Mouse (Mus musculus): Measurements from ENCODE around the gene Eva1b. TPM values are rescaled to one million over a fixed set of nuclear protein-coding genes. Genes with fewer than 3 reads are reported as not detected.
A peak's percentile ranks its signal among the peaks of the same experiment; 100 is the strongest.
"Not testable (repeated sequence)": the region's sequence is repeated elsewhere in the genome, so short reads cannot be mapped to it uniquely, and the experiment has no call there.

The Eva1b gene
- polyA plus RNA-seq, 1 experiment, result 68.0 TPM

- DNase-seq (ENCODE audit: low spot score), result no peak
Observed at GRCm38 (mm10) chr4:126155869-126156268, 8.3 kb downstream of the Eva1b start.

GRCm38 (mm10) chr4:126156617-126157016 is 9.1 kb downstream of the Eva1b start:
- DNase-seq (ENCODE audit: low spot score), result no peak

DNA sequence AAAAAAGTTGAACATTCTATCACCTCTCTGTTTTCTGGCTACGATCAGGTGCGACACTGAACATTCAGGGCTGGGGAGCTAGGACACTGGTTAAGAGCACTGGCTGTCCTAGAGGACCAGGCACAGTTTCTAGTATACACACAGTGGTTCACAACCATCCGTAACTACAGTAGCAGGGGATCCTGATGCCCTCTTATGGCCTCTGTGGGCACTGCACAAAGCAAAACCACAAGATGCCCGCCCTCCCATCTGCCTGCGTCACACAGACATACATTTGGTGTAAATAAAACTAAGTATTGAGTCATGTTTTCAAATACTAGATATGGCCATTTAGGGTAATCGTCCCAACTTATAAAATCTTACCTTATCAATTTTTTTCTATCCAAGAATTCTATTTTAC is 10.0 kb downstream of the Eva1b start:
- no peak for DNase-seq (ENCODE audit: low spot score)

GRCm38 (mm10) chr4:126159455-126159854 is 11.9 kb downstream of the Eva1b start:
- DNase-seq (ENCODE audit: low spot score), result no peak

GRCm38 (mm10) chr4:126160981-126161380 is 13.4 kb downstream of the Eva1b start:
- no peak for DNase-seq (ENCODE audit: low spot score)

GRCm38 (mm10) chr4:126161456-126161855 is 13.9 kb downstream of the Eva1b start:
- no peak for DNase-seq (ENCODE audit: low spot score)

- DNase-seq (ENCODE audit: low spot score), result no peak
Observed at GRCm38 (mm10) chr4:126161986-126162385, 14.4 kb downstream of the Eva1b start.

DNA sequence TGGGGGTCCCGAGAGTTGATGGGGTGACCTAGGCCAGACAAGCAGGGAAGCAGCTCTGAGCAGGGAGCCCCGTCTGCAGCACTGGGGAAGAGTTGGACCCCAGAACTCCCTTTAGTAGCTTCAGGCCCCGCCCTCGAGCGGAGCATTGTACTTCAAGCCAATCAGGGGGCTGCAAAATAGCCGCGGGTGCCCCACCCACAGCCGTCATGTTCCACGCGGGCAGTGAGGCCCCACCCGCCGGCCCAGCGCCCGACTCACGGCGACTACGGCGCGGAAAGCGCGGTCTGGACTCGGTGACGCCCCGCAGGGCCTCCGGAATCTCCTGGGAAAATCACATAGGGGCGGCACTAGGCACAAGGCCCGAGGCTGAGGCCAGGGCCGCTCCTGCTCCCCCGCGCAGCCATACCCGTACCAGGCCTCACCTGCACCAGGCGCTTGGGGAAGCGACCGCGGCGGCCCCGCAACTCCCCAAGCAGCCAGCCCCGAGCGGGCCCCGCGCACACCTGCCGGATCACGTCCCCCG is 15.1 kb downstream of the Eva1b start:
- DNase-seq (ENCODE audit: low spot score), result peak; percentile 91

GRCm38 (mm10) chr4:126163067-126163659 is 15.6 kb downstream of the Eva1b start, which contains the start of gene Sh3d21:
Gene Sh3d21 (minus strand): TSS chr4:126163491.
- DNase-seq (ENCODE audit: low spot score), result peak; percentile 58

- peak; percentile 18 for DNase-seq (ENCODE audit: low spot score)
Observed at GRCm38 (mm10) chr4:126163685-126164084, 16.1 kb downstream of the Eva1b start.

DNA sequence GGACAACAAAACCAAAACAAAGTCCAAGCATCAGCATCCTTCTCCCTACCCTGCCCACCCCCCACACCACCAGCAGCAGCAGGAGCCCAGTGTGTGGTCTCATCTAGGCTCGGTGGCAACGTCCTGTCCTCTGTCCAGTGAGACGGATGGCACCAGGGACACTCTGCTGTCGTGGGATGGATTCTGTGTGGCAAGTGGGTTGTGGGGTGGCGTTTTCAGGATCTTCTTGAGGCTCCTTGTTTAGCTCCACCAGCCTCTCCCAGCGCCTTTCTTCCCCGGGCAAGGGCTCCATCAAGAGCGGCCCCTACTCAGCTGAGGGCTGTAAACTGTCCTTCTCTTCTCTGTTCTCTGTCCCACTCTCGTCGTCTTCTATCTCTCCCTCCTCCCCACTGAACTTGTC is 17.5 kb downstream of the Eva1b start:
- peak; percentile 13 for DNase-seq (ENCODE audit: low spot score)

DNA sequence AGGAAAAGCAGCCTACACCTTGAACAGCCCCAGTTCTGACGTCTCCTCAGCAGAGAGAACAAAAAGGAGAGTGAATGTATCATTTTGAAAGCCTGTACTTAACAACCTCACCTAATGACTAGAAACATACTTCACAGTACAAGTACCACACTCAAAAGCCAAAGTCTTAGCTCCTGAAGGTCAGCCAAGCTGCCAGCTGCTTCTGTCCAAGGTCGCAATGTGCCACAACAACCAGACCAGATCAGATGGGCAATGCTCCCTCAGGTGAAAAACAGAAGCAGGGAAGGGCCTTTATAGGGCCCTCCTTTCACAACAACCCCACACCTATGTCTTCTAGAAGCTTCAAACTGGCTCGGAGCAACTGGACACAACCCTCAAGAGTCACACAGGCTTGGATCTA is 18.5 kb downstream of the Eva1b start:
- peak; percentile 23 for DNase-seq (ENCODE audit: low spot score)

- peak; percentile 20 for DNase-seq (ENCODE audit: low spot score)
Observed at GRCm38 (mm10) chr4:126168851-126169250, 21.3 kb downstream of the Eva1b start.

DNA sequence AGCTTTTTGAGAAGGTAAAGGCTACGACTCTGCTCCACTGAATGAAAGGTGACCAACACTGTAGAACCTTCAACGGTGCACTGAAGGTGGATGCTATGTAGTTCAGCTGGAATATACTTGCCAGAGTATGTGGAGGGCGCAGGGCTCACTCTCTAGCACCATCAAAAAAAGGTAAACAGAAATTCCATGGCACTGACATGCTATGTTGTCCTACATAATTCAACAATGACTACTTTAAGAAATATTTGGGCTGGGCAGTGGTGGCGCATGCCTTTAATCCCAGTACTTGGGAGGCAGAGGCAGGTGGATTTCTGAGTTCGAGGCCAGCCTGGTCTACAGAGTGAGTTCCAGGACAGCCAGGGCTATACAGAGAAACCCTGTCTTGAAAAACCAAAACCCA is 23.2 kb downstream of the Eva1b start:
- DNase-seq (ENCODE audit: low spot score), result peak; percentile 15

- no peak for DNase-seq (ENCODE audit: low spot score)
Observed at GRCm38 (mm10) chr4:126173800-126174199, 26.3 kb downstream of the Eva1b start.

GRCm38 (mm10) chr4:126175980-126176379 is 28.4 kb downstream of the Eva1b start:
- DNase-seq (ENCODE audit: low spot score), result not testable (repeated sequence)

- DNase-seq (ENCODE audit: low spot score), result no peak
Observed at GRCm38 (mm10) chr4:126181170-126181957, 33.8 kb downstream of the Eva1b start.

DNA sequence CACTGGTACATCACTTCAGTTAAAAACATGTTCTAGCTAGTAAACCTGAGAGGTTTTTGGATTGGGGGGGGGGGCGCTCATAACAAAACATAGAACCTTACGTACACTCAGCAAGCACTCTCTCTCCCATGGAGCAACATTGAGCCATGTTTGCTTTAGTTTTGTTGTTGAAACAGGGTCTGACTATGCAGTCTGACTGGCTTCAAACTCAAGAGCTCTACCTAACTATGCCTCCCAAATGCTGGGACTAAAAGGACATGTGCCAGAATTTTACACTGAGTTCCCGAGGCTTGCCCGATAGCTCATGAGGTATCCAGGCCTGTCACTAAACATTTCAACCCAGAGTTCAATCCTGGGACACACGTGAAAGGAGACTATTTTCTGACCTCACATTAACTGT is 35.5 kb downstream of the Eva1b start:
- no peak for DNase-seq (ENCODE audit: low spot score)

DNA sequence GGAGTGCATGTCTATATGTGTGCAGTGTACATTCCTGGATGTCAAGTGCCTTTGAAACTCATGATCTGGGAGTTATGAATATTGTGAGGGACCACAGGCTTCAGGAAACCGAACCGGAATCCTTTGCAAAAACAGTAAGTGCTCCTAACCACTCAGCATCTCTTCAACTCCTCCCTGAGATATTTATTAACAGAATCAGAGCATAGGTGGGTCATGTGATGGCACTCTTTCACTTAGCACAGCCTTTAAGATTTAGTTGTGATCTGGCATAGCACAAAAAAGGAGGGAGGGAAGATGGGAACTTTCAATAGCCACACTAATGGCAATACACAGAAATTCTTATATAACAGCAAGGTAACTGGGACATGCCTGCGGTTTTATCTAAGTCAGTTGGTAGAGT is 39.6 kb downstream of the Eva1b start:
- DNase-seq (ENCODE audit: low spot score), result no peak

DNA sequence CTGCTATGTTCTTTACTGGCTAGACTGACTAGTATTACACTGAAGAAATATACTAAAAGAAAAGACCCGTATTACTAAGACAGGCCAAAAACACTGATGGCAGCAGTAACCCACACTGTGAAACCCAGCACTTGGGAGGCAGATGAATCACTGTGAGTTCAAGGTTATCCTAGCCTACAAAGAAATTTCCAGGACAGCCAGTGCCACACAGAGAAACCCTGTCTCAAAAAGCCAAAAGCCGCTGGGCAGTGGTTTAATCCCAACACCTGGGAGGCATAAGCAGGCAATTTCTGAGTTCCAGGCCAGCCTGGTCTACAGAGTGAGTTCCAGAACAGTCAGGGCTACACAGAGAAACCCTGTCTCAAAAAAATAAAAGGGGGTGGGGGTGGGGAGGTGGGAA is 43.1 kb downstream of the Eva1b start:
- no peak for DNase-seq (ENCODE audit: low spot score)

GRCm38 (mm10) chr4:126194216-126194615 is 46.7 kb downstream of the Eva1b start:
- DNase-seq (ENCODE audit: low spot score), result no peak

- no peak for DNase-seq (ENCODE audit: low spot score)
Observed at GRCm38 (mm10) chr4:126194916-126195315, 47.4 kb downstream of the Eva1b start.

GRCm38 (mm10) chr4:126197485-126197884 is 49.9 kb downstream of the Eva1b start:
- DNase-seq (ENCODE audit: low spot score), result no peak
